ENCODE assay signal across 8 mouse cellular contexts in the genomic region with DNA sequence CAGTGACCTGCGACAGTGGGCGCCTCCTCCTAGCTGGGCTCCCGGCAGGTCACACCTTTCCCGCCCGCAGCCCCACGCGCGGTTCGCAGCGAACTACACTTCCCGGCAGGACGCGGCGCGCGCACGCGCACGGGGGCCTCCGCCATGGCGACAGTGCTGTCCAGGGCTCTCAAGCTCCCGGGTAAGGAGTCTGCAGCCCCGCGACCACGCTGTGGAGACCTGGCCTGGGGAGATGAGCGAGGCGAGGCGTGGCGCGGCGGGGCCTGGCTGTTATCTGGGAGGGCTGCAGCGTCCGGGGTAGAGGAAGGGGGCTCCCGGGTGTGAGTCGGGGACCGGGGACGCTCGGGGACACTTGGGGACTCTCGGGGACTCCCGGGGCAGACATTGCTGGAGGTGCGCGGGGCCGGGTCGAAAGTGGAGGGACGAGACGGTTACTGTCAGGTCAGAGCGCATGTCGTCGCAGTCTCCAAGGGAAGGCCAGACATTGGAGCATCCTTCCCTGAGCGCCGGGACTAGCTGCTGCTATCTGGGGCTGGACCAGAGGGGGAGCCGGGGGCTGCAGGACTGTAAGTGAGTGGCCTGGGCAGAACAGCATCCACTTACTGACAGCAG. TPM values are rescaled to one million over a fixed set of nuclear protein-coding genes. Genes with fewer than 3 reads are reported as not detected.
DNase-seq lines count a peak whose midpoint lies in the region; ATAC-seq and TF ChIP-seq lines count a peak whose summit lies in the region.

Gene Fam234b, plus strand, starts transcription at position 57 of the 612 bp plus-strand sequence.
Gene Hebp1, minus strand, starts transcription at position 102 of the 612 bp plus-strand sequence.

- no peaks in the 10 kb centered on the region for H3K27me3 ChIP-seq in hindbrain, embryonic 16.5 days (replicated peaks; ENCODE audit: control insufficient read depth, insufficient read depth, low read length)

- peak; percentile 62 for ATAC-seq in common myeloid progenitor, adult 5-6 weeks (replicated peaks; ENCODE audit: low read depth, poor library complexity, severe bottlenecking)
- peak; percentile 92 for ATAC-seq in hindbrain, embryonic 16.5 days

- H3K9ac ChIP-seq in hindbrain, embryonic 16.5 days (ENCODE audit: low read depth, low read length) = peak within 1 kb of the TSS; percentile 89

- peak; percentile 40 for DNase-seq in adipocyte (ENCODE audit: low spot score)
- peak; percentile 90 for DNase-seq in gastrocnemius, adult 2 months
- DNase-seq in left cerebral cortex, adult 2 months (ENCODE audit: extremely low spot score in 1 of 2, low spot score in 2 of 2) = peak; percentile 88 to 89
- peak; percentile 89 to 90 for DNase-seq in right cerebral cortex, adult 2 months (ENCODE audit: low spot score in 2 of 2)
- peak; percentile 33 for DNase-seq in urinary bladder, postnatal 10 days (ENCODE audit: low spot score)

- H3K27ac ChIP-seq in gastrocnemius, adult 2 months = peak within 1 kb of the TSS; percentile 76
- peak within 1 kb of the TSS; percentile 85 for H3K27ac ChIP-seq in hindbrain, embryonic 16.5 days (ENCODE audit: low read depth, low read length)
- H3K27ac ChIP-seq in left cerebral cortex, adult 2 months = peak within 1 kb of the TSS; percentile 90
- no peak within 1 kb of the TSS for H3K27ac ChIP-seq in macrophage

- no peak for TF ChIP-seq CTCF in gastrocnemius, adult 2 months (IDR thresholded peaks at IDR 0.05)
- TF ChIP-seq CTCF in left cerebral cortex, adult 2 months (IDR thresholded peaks at IDR 0.05) = peak; percentile 21

- H3K4me2 ChIP-seq in hindbrain, embryonic 16.5 days (ENCODE audit: low read length) = peak within 1 kb of the TSS; percentile 75

- no peaks in the 10 kb centered on the region for H3K79me2 ChIP-seq in macrophage (ENCODE audit: inconsistent target)

- WGBS in hindbrain, embryonic 16.5 days = under 1% methylated on average over 48 of the region's 52 CpGs
- under 1% methylated on average over 52 of the region's 52 CpGs for WGBS in macrophage (ENCODE audit: missing documents)

- H3K4me1 ChIP-seq in hindbrain, embryonic 16.5 days (ENCODE audit: control insufficient read depth, insufficient read depth, low read depth, low read length) = peaks cover 14% of the 10 kb centered on the region

- no peaks in the 10 kb centered on the region for H3K36me3 ChIP-seq in hindbrain, embryonic 16.5 days (ENCODE audit: control insufficient read depth, insufficient read depth, low read length)
- no peaks in the 10 kb centered on the region for H3K36me3 ChIP-seq in macrophage (ENCODE audit: inconsistent target)

- intact Hi-C loops in gastrocnemius, adult 2 months (cut with DNase I) = no loop called here
- intact Hi-C loops in left cerebral cortex, adult 2 months (cut with DNase I) = loop anchor here (2.0 kb wide), 1 partner anchor 47 kb away; no protein-coding TSS in a partner anchor

- peak within 1 kb of the TSS; percentile 96 for H3K4me3 ChIP-seq in gastrocnemius, adult 2 months
- H3K4me3 ChIP-seq in hindbrain, embryonic 16.5 days (ENCODE audit: low read length) = peak within 1 kb of the TSS; percentile 75
- H3K4me3 ChIP-seq in left cerebral cortex, adult 2 months = peak within 1 kb of the TSS; percentile 78
- H3K4me3 ChIP-seq in macrophage (ENCODE audit: inconsistent target) = peak within 1 kb of the TSS; percentile 51

- no peaks in the 10 kb centered on the region for H3K9me3 ChIP-seq in hindbrain, embryonic 16.5 days (ENCODE audit: control insufficient read depth, low read length)

RNA-seq across cellular contexts. Expression of gene Fam234b, which starts in this region (rescaled TPM):
- 15.9 and 26.0 TPM in 2 replicates for total RNA-seq in common myeloid progenitor, adult 5-6 weeks (2017)
- 1 to 10 TPM; 2.7 to 3.8 TPM for total RNA-seq in gastrocnemius, adult 2 months (2021)
- 110 and 120 TPM in 2 replicates for polyA plus RNA-seq in hindbrain, embryonic 16.5 days (2015; fragmentation: Nextera tagmentation; extraction: Ambion mirVana)
- total RNA-seq in left cerebral cortex, adult 2 months (2021) = 100 to 1,000 TPM; 167 to 178 TPM
- total RNA-seq in macrophage (2018; cell fraction: chromatin; rRNA removed) = 10 to 100 TPM in 8 of 26 experiments, 1 to 10 TPM in 15, under 1 TPM in 3; 0.54 to 12.5 (median 7.3) TPM
- 1 to 10 TPM; 4.2 to 9.2 (median 6.4) TPM for total RNA-seq in macrophage (2018; cell fraction: cytosol; rRNA removed)
- total RNA-seq in macrophage (2018; cell fraction: nucleus; rRNA removed) = 10 to 100 TPM in 18 of 26 experiments, 1 to 10 TPM in 8; 2.9 to 22.3 (median 12.3) TPM
- polyA plus RNA-seq in macrophage (2018) = 4.6 to 8.6 TPM (median 8.0 TPM) in 3 replicates

RNA-seq across cellular contexts. Expression of gene Hebp1, which starts in this region (rescaled TPM):
- 28.5 and 30.1 TPM in 2 replicates for total RNA-seq in common myeloid progenitor, adult 5-6 weeks (2017)
- 10 to 100 TPM in 1 of 2 experiments, 1 to 10 TPM in 1; 3.8 to 10.3 TPM for total RNA-seq in gastrocnemius, adult 2 months (2021)
- polyA plus RNA-seq in hindbrain, embryonic 16.5 days (2015; fragmentation: Nextera tagmentation; extraction: Ambion mirVana) = 5.9 and 9.4 TPM in 2 replicates
- 10 to 100 TPM; 45.3 to 46.9 TPM for total RNA-seq in left cerebral cortex, adult 2 months (2021)
- 10 to 100 TPM in 23 of 26 experiments, 1 to 10 TPM in 3; 8.2 to 46.7 (median 20.9) TPM for total RNA-seq in macrophage (2018; cell fraction: chromatin; rRNA removed)
- total RNA-seq in macrophage (2018; cell fraction: cytosol; rRNA removed) = 100 to 1,000 TPM in 1 of 26 experiments, 10 to 100 TPM in 25; 40.2 to 114 (median 58.5) TPM
- 10 to 100 TPM in 25 of 26 experiments, 1 to 10 TPM in 1; 10.0 to 53.3 (median 26.2) TPM for total RNA-seq in macrophage (2018; cell fraction: nucleus; rRNA removed)
- 80.2 to 97.2 TPM (median 86.9 TPM) in 3 replicates for polyA plus RNA-seq in macrophage (2018)

Comparison
In these comparisons a context has a peak if more than half of its experiments do, and no peak if none do; other contexts are left out.
1. RNA of gene Fam234b (polyA plus RNA-seq): 110 to 120 TPM in hindbrain, embryonic 16.5 days; 4.6 to 8.6 TPM in macrophage; every median in the first group is over 10 times any median in the second.
2. DNase-seq: peak in every context shown above with its lines; median percentile 90 in gastrocnemius, adult 2 months; 90 in right cerebral cortex, adult 2 months; 88 in left cerebral cortex, adult 2 months; 40 in adipocyte; 33 in urinary bladder, postnatal 10 days.
3. Peak in every context shown above with its lines, with median percentiles within 50 percentile points of each other: H3K4me3 ChIP-seq.